Comparison of ENCODE assay signal across 24 mouse cellular contexts in the genomic region with DNA sequence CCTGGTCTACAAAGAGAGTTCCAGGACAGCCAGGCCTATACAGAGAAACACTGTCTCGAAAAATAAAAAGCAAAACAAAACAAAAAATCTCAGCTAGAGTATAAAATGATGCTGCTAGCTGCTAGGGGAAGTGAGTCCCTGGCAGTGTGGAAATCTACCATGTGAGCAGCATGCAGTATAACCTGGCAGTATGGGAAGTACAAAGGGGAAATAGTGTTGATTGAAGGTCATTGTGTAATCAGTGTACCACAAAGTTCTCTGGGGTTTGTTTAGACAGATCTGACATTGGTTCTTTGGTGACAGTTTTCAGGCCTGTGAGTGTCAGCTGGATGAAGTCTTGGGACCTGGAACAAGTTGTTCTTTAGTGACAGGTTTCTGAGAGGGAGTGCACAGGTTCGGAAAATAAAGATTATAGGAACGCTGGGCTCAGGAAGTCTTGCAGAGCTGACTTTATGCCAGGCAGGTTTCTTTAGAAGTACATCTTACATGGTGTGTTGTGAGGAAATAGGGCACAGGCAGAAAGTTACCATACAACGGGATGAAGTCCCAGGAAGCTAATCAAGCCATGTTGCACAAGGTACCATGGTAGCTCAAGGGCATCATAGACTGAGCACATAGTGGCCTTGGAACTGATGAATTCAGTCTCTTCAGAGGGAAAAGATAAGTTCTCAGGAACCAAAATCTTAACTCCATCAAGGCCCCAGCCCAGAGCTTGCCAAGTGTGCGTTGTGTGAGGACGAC. TPM values are rescaled to one million over a fixed set of nuclear protein-coding genes. Genes with fewer than 3 reads are reported as not detected.
DNase-seq lines count a peak whose midpoint lies in the region; ATAC-seq and TF ChIP-seq lines count a peak whose summit lies in the region.
"Had no signal": no experiment of that assay in that cellular context is flagged by ENCODE, and none has a peak within 500 bp of the region (broad histone marks: within the 10 kb centered on the region; RNA-seq: fewer than 3 reads in every experiment).

No protein-coding gene starts in this region.

- no peak overlapping the region for H3K9ac ChIP-seq in liver, adult 2 months (ENCODE audit: low read depth, low read length)
- H3K9ac ChIP-seq in liver, embryonic 12.5 days = no peak overlapping the region
- H3K9ac ChIP-seq: hindbrain, embryonic 14.5 days; limb, embryonic 12.5 days; midbrain, embryonic 13.5 days had no signal

- H3K4me2 ChIP-seq in liver, embryonic 12.5 days = no peak overlapping the region
- H3K4me2 ChIP-seq: hindbrain, embryonic 14.5 days; limb, embryonic 12.5 days; midbrain, embryonic 13.5 days had no signal

- TF ChIP-seq POLR2A in liver, adult 2 months (IDR thresholded peaks at IDR 0.05; ENCODE audit: extremely low read depth, insufficient read depth, low read length) = no peak
- no peak for TF ChIP-seq POLR2A in bone marrow, adult 2 months (IDR thresholded peaks at IDR 0.05; ENCODE audit: borderline replicate concordance, control insufficient read depth, low read depth, low read length)

- no peaks in the 10 kb centered on the region for H3K27me3 ChIP-seq in liver, adult 2 months (ENCODE audit: control insufficient read depth, insufficient read depth, low read length)
- H3K27me3 ChIP-seq in liver, embryonic 12.5 days (replicated peaks) = no peaks in the 10 kb centered on the region
- H3K27me3 ChIP-seq: limb, embryonic 12.5 days; midbrain, embryonic 13.5 days; Patski had no signal

- no peak for TF ChIP-seq CTCF in liver, adult 2 months (IDR thresholded peaks at IDR 0.05; ENCODE audit: low read depth, low read length)
- TF ChIP-seq CTCF in bone marrow, adult 2 months (IDR thresholded peaks at IDR 0.05; ENCODE audit: control insufficient read depth, insufficient read depth, low read length) = no peak

- ATAC-seq in liver, embryonic 12.5 days = no peak
- peak; percentile 99 for ATAC-seq in granulocyte monocyte progenitor cell, adult 5-6 weeks (replicated peaks; ENCODE audit: poor library complexity, severe bottlenecking)
- ATAC-seq: forebrain, embryonic 16.5 days; midbrain, embryonic 13.5 days; Patski had no signal

- 83% methylated on average over 6 of the region's 6 CpGs for WGBS in liver, adult 2 months
- 82% methylated on average over 6 of the region's 6 CpGs for WGBS in liver, embryonic 12.5 days (ENCODE audit: insufficient replicate concordance)
- 75% methylated on average over 6 of the region's 6 CpGs for WGBS in bone marrow, adult 2 months

- H3K36me3 ChIP-seq in liver, adult 2 months (ENCODE audit: control insufficient read depth, insufficient read depth, low read length) = peaks cover 19% of the 10 kb centered on the region
- H3K36me3 ChIP-seq in liver, embryonic 12.5 days = peaks cover 69% of the 10 kb centered on the region

- H3K4me3 ChIP-seq in liver, adult 2 months (ENCODE audit: insufficient read depth, low read depth, low read length) = no peak overlapping the region
- no peak overlapping the region for H3K4me3 ChIP-seq in liver, embryonic 12.5 days
- H3K4me3 ChIP-seq in bone marrow, adult 2 months (replicated peaks; ENCODE audit: control insufficient read depth, low read depth, low read length) = no peak overlapping the region
- H3K4me3 ChIP-seq: erythroblast, embryonic 14.5 days; layer of hippocampus, adult 2 months; left cerebral cortex, adult 2 months; limb, embryonic 12.5 days; midbrain, embryonic 13.5 days had no signal

- H3K27ac ChIP-seq in liver, adult 2 months (replicated peaks; ENCODE audit: insufficient read depth, low read depth, low read length) = no peak overlapping the region
- H3K27ac ChIP-seq in liver, embryonic 12.5 days = no peak overlapping the region
- H3K27ac ChIP-seq in bone marrow, adult 2 months (ENCODE audit: control insufficient read depth, insufficient read depth, low read depth, low read length, poor library complexity) = peak overlapping the region; percentile 84
- H3K27ac ChIP-seq: hindbrain, embryonic 14.5 days; layer of hippocampus, adult 2 months; left cerebral cortex, adult 2 months; limb, embryonic 12.5 days; midbrain, embryonic 13.5 days had no signal

- DNase-seq in liver, adult 2 months (ENCODE audit: extremely low read depth, low read depth, low spot score) = peak; percentile 42
- peak; percentile 30 to 32 for DNase-seq in monocyte, adult 2 months (ENCODE audit: low read depth in 1 of 2, low spot score in 2 of 2)
- no peak for DNase-seq in T-cell, adult 2 months (ENCODE audit: low spot score)
- no peak for DNase-seq in layer of hippocampus, adult 8-10 months (ENCODE audit: low spot score in 2 of 2)
- DNase-seq: cerebellum, adult 18-20 months; cerebellum, postnatal 36 days; kidney, adult 11 months; kidney, postnatal 10 days; lung, postnatal 4 days; right cerebral cortex, adult 18-20 months had no signal

- H3K4me1 ChIP-seq in liver, adult 2 months (ENCODE audit: control insufficient read depth, insufficient read depth, low read length) = no peaks in the 10 kb centered on the region
- H3K4me1 ChIP-seq in liver, embryonic 12.5 days = no peaks in the 10 kb centered on the region
- H3K4me1 ChIP-seq in bone marrow, adult 2 months (ENCODE audit: control insufficient read depth, insufficient read depth, low read length) = peaks cover 1% of the 10 kb centered on the region; the same call in 1 of the 2 replicates

- H3K79me2 ChIP-seq in liver, adult 2 months (ENCODE audit: control insufficient read depth, insufficient read depth, low read length) = no peaks in the 10 kb centered on the region

- H3K9me3 ChIP-seq in liver, embryonic 12.5 days (replicated peaks) = no peaks in the 10 kb centered on the region
- H3K9me3 ChIP-seq: limb, embryonic 12.5 days; midbrain, embryonic 13.5 days had no signal

RNA-seq across cellular contexts. Expression of gene Gpr83, which starts 24.5 kb away (rescaled TPM):
- not detected in 2 replicates for total RNA-seq in liver, adult 2 months (2014; rRNA removed)
- polyA plus RNA-seq in liver, adult 2 months (2012; rRNA removed) = not detected in 2 replicates
- polyA plus RNA-seq in liver, embryonic 12.5 days (2016; fragmentation: Nextera tagmentation; extraction: Ambion mirVana) = 0.07 TPM in 1 of 2 replicates, not detected in the other
- not detected in 2 replicates for polyA plus RNA-seq in bone marrow, adult 2 months (2011; ENCODE audit: insufficient read depth, insufficient read length, low replicate concordance, missing spikeins)
- not detected in 2 replicates for total RNA-seq in granulocyte monocyte progenitor cell, adult 5-6 weeks (2014; fragmentation: Nextera tagmentation)
- total RNA-seq in granulocyte monocyte progenitor cell, adult 5-6 weeks (2017) = 0.05 TPM in 1 of 2 replicates, not detected in the other
- total RNA-seq in layer of hippocampus, adult 8-10 months (2022) = 10 to 100 TPM; 11.8 to 14.9 (median 13.7) TPM
- total RNA-seq: gastrocnemius, adult 18-20 months had no signal
- polyA plus RNA-seq: C2C12; erythroblast, embryonic 14.5 days; heart, postnatal 0 days; Patski had no signal

RNA-seq across cellular contexts. Expression of gene Ankrd49, which starts 50.8 kb away (rescaled TPM):
- 9.0 and 9.4 TPM in 2 replicates for total RNA-seq in liver, adult 2 months (2014; rRNA removed)
- polyA plus RNA-seq in liver, adult 2 months (2012; rRNA removed) = 3.6 and 3.7 TPM in 2 replicates
- polyA plus RNA-seq in liver, embryonic 12.5 days (2016; fragmentation: Nextera tagmentation; extraction: Ambion mirVana) = 38.4 and 44.0 TPM in 2 replicates
- 9.0 and 13.5 TPM in 2 replicates for polyA plus RNA-seq in bone marrow, adult 2 months (2011; ENCODE audit: insufficient read depth, insufficient read length, low replicate concordance, missing spikeins)
- 36.8 and 49.4 TPM in 2 replicates for total RNA-seq in granulocyte monocyte progenitor cell, adult 5-6 weeks (2014; fragmentation: Nextera tagmentation)
- total RNA-seq in granulocyte monocyte progenitor cell, adult 5-6 weeks (2017) = 57.3 and 65.7 TPM in 2 replicates
- total RNA-seq in layer of hippocampus, adult 8-10 months (2022) = 10 to 100 TPM; 11.9 to 17.2 (median 13.0) TPM

RNA-seq across cellular contexts. Expression of gene Mre11a, which starts 51.1 kb away (rescaled TPM):
- 4.0 and 5.7 TPM in 2 replicates for total RNA-seq in liver, adult 2 months (2014; rRNA removed)
- 1.6 TPM in 2 replicates for polyA plus RNA-seq in liver, adult 2 months (2012; rRNA removed)
- 26.7 and 31.1 TPM in 2 replicates for polyA plus RNA-seq in liver, embryonic 12.5 days (2016; fragmentation: Nextera tagmentation; extraction: Ambion mirVana)
- polyA plus RNA-seq in bone marrow, adult 2 months (2011; ENCODE audit: insufficient read depth, insufficient read length, low replicate concordance, missing spikeins) = 13.8 and 16.7 TPM in 2 replicates
- total RNA-seq in granulocyte monocyte progenitor cell, adult 5-6 weeks (2014; fragmentation: Nextera tagmentation) = 54.7 and 68.9 TPM in 2 replicates
- 50.1 and 58.6 TPM in 2 replicates for total RNA-seq in granulocyte monocyte progenitor cell, adult 5-6 weeks (2017)
- 10 to 100 TPM; 12.2 to 21.4 (median 15.8) TPM for total RNA-seq in layer of hippocampus, adult 8-10 months (2022)

Comparison
In these comparisons a context has a peak if more than half of its experiments do, and no peak if none do; other contexts are left out.
1. DNase-seq: peak in liver, adult 2 months (single experiment) and monocyte, adult 2 months (2 of 2); none in T-cell, adult 2 months (single experiment) and layer of hippocampus, adult 8-10 months (0 of 2).
2. RNA of gene Gpr83, which starts 24.5 kb away (total RNA-seq): 11.8 to 14.9 TPM in layer of hippocampus, adult 8-10 months; 0.05 TPM in granulocyte monocyte progenitor cell, adult 5-6 weeks and not detected in liver, adult 2 months; every median in the first group is over 10 times any median in the second.